Mouse (Mus musculus) liver, postnatal 0 days (tissue): Measurements from ENCODE around the gene Rbm47. TPM values are rescaled to one million over a fixed set of nuclear protein-coding genes. Genes with fewer than 3 reads are reported as not detected.

ENCODE experiments used
- ATAC-seq: fragments of 200-750 bp; cut with Nextera tagmentation; 2 replicates; pipeline ENCODE4 v1.8.0; 2017; ENCODE audit warnings: mild to moderate bottlenecking, moderate library complexity
- DNase-seq: peaks from one replicate; pipeline ENCODE4 v3.0.0-alpha.2; 2016
- H3K27ac ChIP-seq: fragments of 300-500 bp; sonication (generic); 2 replicates; pipeline ENCODE4 v1.5.1; 2014; ENCODE audit warnings: antibody characterized with exemption, moderate library complexity, mild to moderate bottlenecking, low read depth
- H3K27me3 ChIP-seq: fragments of 300-500 bp; sonication (generic); 2 replicates; pipeline ENCODE4 v1.6.1; 2014; ENCODE audit warnings: low read length, control low read depth, mixed read lengths; ENCODE audit not compliant: insufficient read depth
- H3K36me3 ChIP-seq: fragments of 300-500 bp; sonication (generic); replicated peaks from 2 replicates; pipeline ENCODE4 v1.6.1; 2014; ENCODE audit warnings: mild to moderate bottlenecking, control low read depth, low read length, moderate library complexity, mixed read lengths; ENCODE audit not compliant: insufficient read depth
- H3K4me1 ChIP-seq: fragments of 300-500 bp; sonication (generic); 2 replicates; pipeline ENCODE4 v1.6.1; 2014; ENCODE audit warnings: antibody characterized with exemption, mild to moderate bottlenecking, control low read depth; ENCODE audit not compliant: insufficient read depth
- H3K4me2 ChIP-seq: fragments of 300-500 bp; sonication (generic); 2 replicates; pipeline ENCODE4 v1.6.1; 2014; ENCODE audit warnings: low read depth, mild to moderate bottlenecking, low read length, moderate library complexity, mixed read lengths
- H3K4me3 ChIP-seq: fragments of 300-500 bp; sonication (generic); 2 replicates; pipeline ENCODE4 v1.5.1; 2014; ENCODE audit warnings: low read depth, low read length
- H3K9ac ChIP-seq: fragments of 300-500 bp; sonication (generic); replicated peaks from 2 replicates; pipeline ENCODE4 v1.6.1; 2014; ENCODE audit warnings: mild to moderate bottlenecking, moderate library complexity
- H3K9me3 ChIP-seq: fragments of 300-500 bp; sonication (generic); 2 replicates; pipeline ENCODE4 v1.6.1; 2016; ENCODE audit warnings: mild to moderate bottlenecking, control low read depth, low read length, mixed read lengths
- CTCF ChIP-seq: sonication (generic); IDR thresholded peaks from 2 replicates; pipeline ENCODE4 v1.5.1; 2016; ENCODE audit warnings: antibody characterized with exemption, low read depth
- EP300 ChIP-seq: IDR thresholded peaks from 2 replicates; pipeline ENCODE4 v1.6.1; 2016; ENCODE audit warnings: antibody characterized with exemption, low read depth, mild to moderate bottlenecking
- WGBS: fragments of 180-500 bp; shearing (Covaris S2); extraction: QIAGEN DNeasy Blood & Tissue Kit; methylation state at CpG from one replicate; pipeline ENCODE4 v1.1.7; 2014; ENCODE audit not compliant: insufficient replicate concordance; 5-methylcytosine and 5-hydroxymethylcytosine counted together
- polyA plus RNA-seq: library from polyadenylated mRNA; unstranded; fragments of >200 nt; fragmentation: Nextera tagmentation; extraction: Ambion mirVana; gene quantifications from 2 replicates; pipeline ENCODE4 v1.2.1, GENCODE M21; 2015

Rbm47 gene
- polyA plus RNA-seq, 1 experiment from 2014 or later = 22.8 TPM

DNA sequence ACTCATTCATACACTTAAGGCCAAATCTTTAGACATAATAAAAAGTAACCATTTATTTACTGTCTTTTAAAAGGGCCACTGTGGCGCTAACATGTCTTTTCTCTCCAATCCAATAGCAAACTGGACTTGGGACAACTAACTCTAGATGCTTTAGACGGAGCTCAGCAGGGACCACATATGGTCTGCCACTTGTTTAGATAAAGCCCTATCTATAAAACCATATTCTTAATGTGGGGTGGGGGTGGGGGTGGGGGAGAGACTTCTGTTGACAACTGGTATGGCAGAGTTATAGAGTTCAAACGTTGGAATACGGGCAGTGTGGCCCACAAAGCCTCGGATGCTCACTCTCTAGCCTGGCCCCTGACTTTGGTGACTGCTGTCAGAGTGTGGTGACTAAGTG is 141.2 kb downstream of the Rbm47 start:
- ATAC-seq = no peak; the same call in 1 of the 2 replicates
- 0 out of 2 replicates have a peak overlapping the region, but pooled peaks have one; percentile 12 for H3K27ac ChIP-seq
- WGBS = 54% methylated on average over 5 of the region's 5 CpGs

DNA sequence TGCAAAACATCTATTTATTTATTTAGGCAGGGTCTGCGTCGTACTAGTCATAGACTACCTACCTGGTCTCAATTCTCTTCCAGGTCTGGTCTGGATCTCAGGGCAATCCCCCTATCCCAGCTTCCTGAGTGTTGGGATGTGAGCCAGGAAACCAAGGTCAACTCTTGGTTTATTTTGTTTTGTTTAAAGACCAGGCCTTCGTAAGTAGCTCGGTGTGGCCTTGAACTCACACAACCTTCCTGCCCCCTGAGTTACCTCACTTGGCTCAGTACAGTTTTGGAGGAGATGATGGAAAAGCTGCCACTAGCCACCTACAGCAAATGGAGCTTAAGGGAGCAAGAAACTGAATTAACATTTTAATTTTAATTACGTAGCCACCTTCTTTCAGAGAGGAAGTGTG is 144.7 kb downstream of the Rbm47 start:
- DNase-seq (no peak), ATAC-seq (peak; percentile 33; the same call in 1 of the 2 replicates)
- no peak overlapping the region for H3K4me2 ChIP-seq
- TF ChIP-seq CTCF = no peak
- TF ChIP-seq EP300 = no peak
- no peaks in the 10 kb centered on the region; the same call in 1 of the 2 replicates for H3K9me3 ChIP-seq
- 0 out of 2 replicates have a peak, but pooled peaks cover 2% of the 10 kb centered on the region for H3K4me1 ChIP-seq
- H3K36me3 ChIP-seq = peaks cover 33% of the 10 kb centered on the region
- H3K4me3 ChIP-seq = no peak overlapping the region
- no peaks in the 10 kb centered on the region for H3K27me3 ChIP-seq
- WGBS = 70% methylated on average over 5 of the region's 5 CpGs
- no peak overlapping the region for H3K9ac ChIP-seq
- no peak overlapping the region for H3K27ac ChIP-seq

More for the DNA sequence above, 141.2 kb downstream of the Rbm47 start:
- Histone ChIP-seq H3K9me3 (no peaks in the 10 kb centered on the region), H3K9ac (no peak overlapping the region), H3K27me3 (no peaks in the 10 kb centered on the region), H3K4me1 (0 out of 2 replicates have a peak, but pooled peaks cover 2% of the 10 kb centered on the region), H3K36me3 (peaks cover 20% of the 10 kb centered on the region), H3K4me3 (no peak overlapping the region), H3K4me2 (no peak overlapping the region)
- no peak for TF ChIP-seq CTCF
- TF ChIP-seq EP300 = no peak
- no peak for DNase-seq

DNA sequence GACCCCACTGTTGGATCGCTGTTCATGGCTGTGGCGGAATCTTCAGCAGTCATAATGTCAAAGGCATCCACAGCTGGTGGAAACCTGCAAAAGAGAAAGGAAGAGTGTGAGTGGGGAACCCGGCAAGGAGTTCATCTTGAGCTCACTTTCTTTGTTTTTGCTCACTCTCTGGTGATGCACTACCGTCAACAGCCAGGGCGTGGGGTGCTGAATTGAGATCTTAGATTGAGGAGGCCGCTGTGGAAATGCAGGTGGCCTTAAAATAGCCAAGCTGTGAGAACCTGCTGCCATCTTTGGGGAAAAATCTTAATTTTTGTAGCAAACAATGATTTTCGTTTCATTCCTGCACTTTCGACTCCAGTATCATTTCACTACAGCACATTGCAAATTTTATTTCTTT is 145.7 kb downstream of the Rbm47 start:
- Histone ChIP-seq H3K4me2 (no peak overlapping the region), H3K9ac (no peak overlapping the region), H3K27me3 (no peaks in the 10 kb centered on the region), H3K9me3 (no peaks in the 10 kb centered on the region; the same call in 1 of the 2 replicates), H3K4me3 (no peak overlapping the region), H3K4me1 (0 out of 2 replicates have a peak, but pooled peaks cover 2% of the 10 kb centered on the region), H3K27ac (no peak overlapping the region), H3K36me3 (peaks cover 40% of the 10 kb centered on the region)
- TF ChIP-seq CTCF (no peak), EP300 (no peak)
- ATAC-seq = no peak
- 91% methylated on average over 8 of the region's 8 CpGs for WGBS
- no peak for DNase-seq

DNA sequence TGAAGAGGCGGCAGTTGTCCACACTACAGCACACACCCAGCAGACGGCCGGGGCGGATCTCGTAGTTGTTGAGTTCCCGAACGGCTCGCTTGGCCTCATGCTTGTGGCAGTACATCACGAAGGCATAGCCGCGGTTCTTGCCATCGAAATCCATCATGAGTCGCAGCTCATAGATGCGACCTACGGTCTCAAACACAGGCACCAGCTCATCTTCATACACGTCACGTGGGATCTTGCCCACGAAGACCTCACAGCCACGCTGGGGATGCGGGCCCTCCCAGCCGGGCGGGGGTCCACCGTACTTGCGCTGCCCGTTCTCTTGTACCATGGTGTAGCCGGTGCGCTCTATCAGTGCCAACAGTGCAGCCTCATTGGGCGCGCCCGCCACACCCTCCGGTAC is 146.1 kb downstream of the Rbm47 start:
- Histone ChIP-seq H3K9ac (no peak overlapping the region), H3K9me3 (no peaks in the 10 kb centered on the region; the same call in 1 of the 2 replicates), H3K27me3 (no peaks in the 10 kb centered on the region), H3K27ac (no peak overlapping the region), H3K4me1 (0 out of 2 replicates have a peak, but pooled peaks cover under 1% of the 10 kb centered on the region), H3K4me2 (no peak overlapping the region), H3K36me3 (peaks cover 41% of the 10 kb centered on the region), H3K4me3 (no peak overlapping the region)
- TF ChIP-seq CTCF (no peak), EP300 (no peak)
- 94% methylated on average over 31 of the region's 31 CpGs for WGBS
- DNase-seq (no peak), ATAC-seq (no peak)

- DNase-seq (no peak), ATAC-seq (no peak)
- H3K27me3 ChIP-seq = no peaks in the 10 kb centered on the region
- H3K27ac ChIP-seq = no peak overlapping the region
- H3K36me3 ChIP-seq = peaks cover 14% of the 10 kb centered on the region
- H3K4me1 ChIP-seq = peaks cover 10% of the 10 kb centered on the region
- 52% methylated on average over 2 of the region's 2 CpGs for WGBS
- no peak overlapping the region for H3K4me2 ChIP-seq
- TF ChIP-seq EP300 (no peak), CTCF (no peak)
- H3K9me3 ChIP-seq = peaks cover 4% of the 10 kb centered on the region; the same call in 1 of the 2 replicates
- no peak overlapping the region for H3K4me3 ChIP-seq
- H3K9ac ChIP-seq = no peak overlapping the region
Measured at GRCm38 (mm10) chr5:66015449-66015961, 157.4 kb downstream of the Rbm47 start.

- no peaks in the 10 kb centered on the region for H3K9me3 ChIP-seq
- H3K4me3 ChIP-seq = no peak overlapping the region
- H3K9ac ChIP-seq = no peak overlapping the region
- DNase-seq (no peak), ATAC-seq (peak; percentile 16; the same call in 1 of the 2 replicates)
- TF ChIP-seq EP300 (no peak), CTCF (no peak)
- H3K36me3 ChIP-seq = peaks cover 10% of the 10 kb centered on the region
- H3K27me3 ChIP-seq = no peaks in the 10 kb centered on the region
- no peak overlapping the region for H3K4me2 ChIP-seq
- H3K4me1 ChIP-seq = peaks cover 10% of the 10 kb centered on the region
- peak overlapping the region; percentile 5; the same call in 1 of the 2 replicates for H3K27ac ChIP-seq
- 63% methylated on average over 2 of the region's 2 CpGs for WGBS
Measured at GRCm38 (mm10) chr5:66014437-66014836, 158.5 kb downstream of the Rbm47 start.
